Mouse (Mus musculus): ENCODE measurements at regions not wholly inside any gene's neighbourhood (a gene's known extent, or its start where the extent isn't known, plus 50 kb on each side); places are given as distances from the start of the nearest gene placed in this dataset.

DNA sequence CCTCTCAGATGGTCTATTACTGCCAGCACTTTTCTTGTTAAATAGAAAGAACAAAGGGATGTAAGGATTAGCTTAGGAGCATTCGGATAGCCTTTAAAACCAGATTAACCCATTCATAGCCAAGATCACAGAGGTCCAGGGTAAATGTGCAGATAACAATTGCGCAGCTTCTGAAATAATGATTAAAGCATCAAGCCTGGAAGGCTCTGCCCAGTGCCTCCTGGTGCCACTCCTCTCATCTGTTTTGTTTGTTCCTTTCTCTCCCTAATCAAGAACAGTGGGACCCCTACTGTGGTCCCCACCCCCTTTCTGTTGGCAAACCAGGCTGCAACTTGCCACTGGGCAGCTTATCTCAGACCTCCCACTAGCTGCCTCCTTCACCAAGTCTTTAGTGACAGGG, 131.8 kb upstream of the Egln3 start:
- DNase-seq (ENCODE audit: low spot score), result no peak
- H3K4me1 ChIP-seq (ENCODE audit: insufficient read depth, low read depth, low read length), result no peaks in the 10 kb centered on the region
- H3K9me3 ChIP-seq (replicated peaks), result peaks cover 43% of the 10 kb centered on the region
- H3K36me3 ChIP-seq (replicated peaks), result no peaks in the 10 kb centered on the region
- no peak for ATAC-seq (ENCODE audit: extremely low read depth, insufficient number of reproducible peaks, low FRiP score, poor library complexity, severe bottlenecking)
- no peak for TF ChIP-seq CTCF (IDR thresholded peaks at IDR 0.05; ENCODE audit: low read depth, low read length)
- TF ChIP-seq POLR2AphosphoS5 (IDR thresholded peaks at IDR 0.05; ENCODE audit: insufficient replicate concordance, low read depth, low read length), result no peak
- no peak for TF ChIP-seq GATA1 (IDR thresholded peaks at IDR 0.05; ENCODE audit: borderline replicate concordance, low read length)
- no peak for TF ChIP-seq GATA2 (IDR thresholded peaks at IDR 0.05; ENCODE audit: borderline replicate concordance, low read depth, low read length)
- no peak for TF ChIP-seq TAL1 (conservative IDR thresholded peaks at IDR 0.05; ENCODE audit: low read depth, low read length)
- H3K4me3 ChIP-seq (ENCODE audit: low read depth, low read length), result no peak overlapping the region
- H3K27me3 ChIP-seq (ENCODE audit: insufficient read depth, low read length), result no peaks in the 10 kb centered on the region

DNA sequence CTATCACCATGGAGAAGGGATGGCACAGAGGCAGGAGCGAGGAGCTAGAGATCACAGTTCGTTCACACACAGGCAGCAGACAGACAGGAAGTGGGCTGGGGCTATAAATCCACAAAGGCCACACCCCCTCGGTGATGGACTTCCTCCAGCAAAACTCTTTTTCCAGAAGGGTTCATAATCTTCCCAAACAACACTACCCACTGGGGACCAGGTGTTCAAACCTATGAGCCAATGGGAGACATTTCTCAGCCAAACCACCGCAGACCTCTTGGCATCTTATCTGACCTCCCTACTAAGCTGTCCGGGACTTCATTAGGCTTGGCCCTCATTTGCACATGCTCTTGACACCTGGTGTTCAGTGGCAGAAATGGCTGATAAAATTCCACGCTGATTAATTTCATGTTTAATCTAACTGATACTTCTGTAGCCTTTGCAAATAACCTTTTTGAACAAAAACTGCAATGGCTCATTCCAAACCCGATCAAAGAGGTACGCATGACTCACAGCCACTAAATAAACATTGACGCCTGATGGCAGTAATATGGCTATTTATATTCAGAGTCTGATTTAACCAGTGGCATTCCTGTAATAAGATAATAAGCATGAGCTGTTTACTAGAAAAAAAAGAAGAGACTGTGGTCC, 131.0 kb upstream of the Egln3 start:
- DNase-seq (ENCODE audit: low spot score) (no peak), ATAC-seq (ENCODE audit: extremely low read depth, insufficient number of reproducible peaks, low FRiP score, poor library complexity, severe bottlenecking) (no peak)
- Histone ChIP-seq H3K4me3 (ENCODE audit: low read depth, low read length) (no peak overlapping the region), H3K27me3 (ENCODE audit: insufficient read depth, low read length) (no peaks in the 10 kb centered on the region), H3K36me3 (replicated peaks) (no peaks in the 10 kb centered on the region), H3K9me3 (replicated peaks) (peaks cover 41% of the 10 kb centered on the region), H3K4me1 (ENCODE audit: insufficient read depth, low read depth, low read length) (no peaks in the 10 kb centered on the region)
- TF ChIP-seq TAL1 (conservative IDR thresholded peaks at IDR 0.05; ENCODE audit: low read depth, low read length), result no peak
- no peak for TF ChIP-seq CTCF (IDR thresholded peaks at IDR 0.05; ENCODE audit: low read depth, low read length)

DNA sequence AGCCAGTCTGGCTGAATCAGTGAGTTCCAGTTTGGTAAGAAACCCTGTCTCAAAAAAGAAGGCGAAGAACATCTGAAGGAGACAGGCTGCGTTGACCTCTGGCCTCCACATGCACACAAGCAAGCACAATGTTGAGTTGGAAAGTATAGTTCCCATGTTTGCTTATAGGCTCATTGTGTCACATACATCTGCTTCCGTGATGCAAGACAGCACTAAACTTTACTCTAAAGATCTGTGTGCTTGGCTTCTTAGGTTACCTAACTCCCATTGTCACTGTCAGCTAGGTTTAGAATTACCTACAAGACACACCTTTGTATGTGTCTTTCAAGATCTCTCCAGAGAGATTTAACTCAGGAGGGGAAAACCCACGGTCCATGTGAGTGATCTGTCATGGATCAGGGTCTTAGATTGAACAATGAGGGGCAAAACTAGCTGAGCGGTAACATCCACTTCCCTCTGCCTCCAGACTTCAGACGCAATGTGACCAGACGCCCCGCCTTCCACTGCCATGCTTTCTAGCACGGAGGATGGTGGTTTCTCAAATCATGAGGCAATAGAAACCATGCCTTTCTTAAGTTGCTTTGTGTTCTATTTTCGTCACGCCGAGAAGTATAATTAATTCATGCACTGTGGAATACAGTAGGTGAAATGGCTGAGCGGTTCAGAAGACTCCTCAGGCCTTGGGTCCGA, 130.1 kb upstream of the Egln3 start:
- Histone ChIP-seq H3K27me3 (ENCODE audit: insufficient read depth, low read length) (no peaks in the 10 kb centered on the region), H3K4me1 (ENCODE audit: insufficient read depth, low read depth, low read length) (no peaks in the 10 kb centered on the region), H3K4me3 (ENCODE audit: low read depth, low read length) (no peak overlapping the region), H3K9me3 (replicated peaks) (peaks cover 40% of the 10 kb centered on the region), H3K36me3 (replicated peaks) (no peaks in the 10 kb centered on the region)
- ATAC-seq (ENCODE audit: extremely low read depth, insufficient number of reproducible peaks, low FRiP score, poor library complexity, severe bottlenecking) (no peak), DNase-seq (ENCODE audit: low spot score) (no peak)
- TF ChIP-seq POLR2AphosphoS5 (IDR thresholded peaks at IDR 0.05; ENCODE audit: insufficient replicate concordance, low read depth, low read length) (no peak), TAL1 (conservative IDR thresholded peaks at IDR 0.05; ENCODE audit: low read depth, low read length) (no peak), CTCF (IDR thresholded peaks at IDR 0.05; ENCODE audit: low read depth, low read length) (no peak), GATA2 (IDR thresholded peaks at IDR 0.05; ENCODE audit: borderline replicate concordance, low read depth, low read length) (no peak), GATA1 (IDR thresholded peaks at IDR 0.05; ENCODE audit: borderline replicate concordance, low read length) (no peak)

DNA sequence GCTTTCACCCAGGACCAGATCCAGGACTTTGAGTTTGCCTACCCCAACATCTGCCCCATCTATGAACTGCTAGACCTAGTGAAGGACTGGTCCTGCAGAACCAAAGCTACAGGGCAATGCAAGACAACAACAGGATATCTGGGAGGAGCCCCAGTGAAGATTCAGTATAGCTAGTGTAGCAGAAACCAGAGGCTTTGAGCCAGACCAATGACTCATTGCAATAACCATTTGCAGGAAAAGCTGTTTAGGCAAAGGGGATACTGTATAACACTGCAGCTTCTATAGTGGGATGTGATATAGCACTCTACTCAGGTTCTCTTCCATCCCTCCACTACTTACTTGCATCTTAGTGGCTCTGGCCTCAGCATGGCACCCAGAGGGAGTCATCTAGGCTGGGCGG, 123.8 kb upstream of the Egln3 start:
- no peaks in the 10 kb centered on the region for H3K4me1 ChIP-seq (ENCODE audit: insufficient read depth, low read depth, low read length)
- no peak for ATAC-seq (ENCODE audit: extremely low read depth, insufficient number of reproducible peaks, low FRiP score, poor library complexity, severe bottlenecking)
- no peaks in the 10 kb centered on the region for H3K36me3 ChIP-seq (replicated peaks)
- no peak overlapping the region for H3K4me3 ChIP-seq (ENCODE audit: low read depth, low read length)
- no peak for DNase-seq (ENCODE audit: low spot score)
- no peaks in the 10 kb centered on the region for H3K27me3 ChIP-seq (ENCODE audit: insufficient read depth, low read length)
- no peak for TF ChIP-seq TAL1 (conservative IDR thresholded peaks at IDR 0.05; ENCODE audit: low read depth, low read length)
- no peak for TF ChIP-seq CTCF (IDR thresholded peaks at IDR 0.05; ENCODE audit: low read depth, low read length)
- TF ChIP-seq GATA1 (IDR thresholded peaks at IDR 0.05; ENCODE audit: borderline replicate concordance, low read length), result no peak
- TF ChIP-seq POLR2AphosphoS5 (IDR thresholded peaks at IDR 0.05; ENCODE audit: insufficient replicate concordance, low read depth, low read length), result no peak
- no peak for TF ChIP-seq GATA2 (IDR thresholded peaks at IDR 0.05; ENCODE audit: borderline replicate concordance, low read depth, low read length)
- peaks cover 49% of the 10 kb centered on the region for H3K9me3 ChIP-seq (replicated peaks)

DNA sequence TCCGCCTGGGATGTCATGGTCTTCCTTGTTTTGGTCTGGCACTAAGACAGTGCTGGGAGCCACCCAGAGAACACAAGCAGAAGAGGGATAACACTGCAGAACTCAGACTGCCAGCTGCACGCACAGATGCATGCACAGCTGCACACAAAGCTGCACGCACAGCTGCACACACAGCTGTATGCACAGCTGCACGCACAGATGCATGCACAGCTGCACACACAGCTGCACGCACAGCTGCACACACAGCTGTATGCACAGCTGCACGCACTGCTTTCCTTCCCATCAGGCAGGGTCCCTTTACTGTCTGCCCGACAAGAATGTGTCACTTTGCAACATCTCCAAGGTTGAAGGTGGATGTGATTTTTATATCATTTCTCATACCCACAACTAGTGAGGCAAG, 122.9 kb upstream of the Egln3 start:
- TF ChIP-seq GATA2 (IDR thresholded peaks at IDR 0.05; ENCODE audit: borderline replicate concordance, low read depth, low read length), result no peak
- no peak for TF ChIP-seq POLR2AphosphoS5 (IDR thresholded peaks at IDR 0.05; ENCODE audit: insufficient replicate concordance, low read depth, low read length)
- no peak for TF ChIP-seq TAL1 (conservative IDR thresholded peaks at IDR 0.05; ENCODE audit: low read depth, low read length)
- TF ChIP-seq GATA1 (IDR thresholded peaks at IDR 0.05; ENCODE audit: borderline replicate concordance, low read length), result no peak
- no peak for TF ChIP-seq CTCF (IDR thresholded peaks at IDR 0.05; ENCODE audit: low read depth, low read length)
- H3K27me3 ChIP-seq (ENCODE audit: insufficient read depth, low read length), result no peaks in the 10 kb centered on the region
- no peak for DNase-seq (ENCODE audit: low spot score)

DNA sequence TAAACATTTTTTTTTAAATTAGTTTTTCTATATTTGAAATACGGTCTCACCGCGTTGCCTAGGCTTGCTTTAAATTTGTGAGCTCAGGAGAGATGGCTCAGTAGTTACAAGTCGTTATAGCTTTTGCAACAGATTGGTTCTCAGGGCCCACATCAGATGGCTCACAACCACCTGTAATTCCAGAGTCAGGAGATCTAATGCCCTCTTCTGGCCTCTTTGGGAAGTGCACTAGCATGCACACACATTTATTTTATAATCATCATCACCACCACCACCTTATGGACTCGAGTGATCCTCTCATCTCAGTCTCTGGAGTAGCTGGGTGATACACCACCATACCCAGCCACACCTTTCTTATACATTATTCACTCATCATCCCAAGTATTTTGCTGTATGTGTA, 116.9 kb upstream of the Egln3 start:
- DNase-seq (ENCODE audit: low spot score), result no peak
- no peaks in the 10 kb centered on the region for H3K27me3 ChIP-seq (ENCODE audit: insufficient read depth, low read length)
- H3K4me3 ChIP-seq (ENCODE audit: low read depth, low read length), result no peak overlapping the region
- TF ChIP-seq GATA1 (IDR thresholded peaks at IDR 0.05; ENCODE audit: borderline replicate concordance, low read length) (no peak), POLR2AphosphoS5 (IDR thresholded peaks at IDR 0.05; ENCODE audit: insufficient replicate concordance, low read depth, low read length) (no peak), GATA2 (IDR thresholded peaks at IDR 0.05; ENCODE audit: borderline replicate concordance, low read depth, low read length) (no peak), CTCF (IDR thresholded peaks at IDR 0.05; ENCODE audit: low read depth, low read length) (no peak), TAL1 (conservative IDR thresholded peaks at IDR 0.05; ENCODE audit: low read depth, low read length) (no peak)
- no peaks in the 10 kb centered on the region for H3K36me3 ChIP-seq (replicated peaks)
- no peak for ATAC-seq (ENCODE audit: extremely low read depth, insufficient number of reproducible peaks, low FRiP score, poor library complexity, severe bottlenecking)
- H3K9me3 ChIP-seq (replicated peaks), result peaks cover 62% of the 10 kb centered on the region
- no peaks in the 10 kb centered on the region for H3K4me1 ChIP-seq (ENCODE audit: insufficient read depth, low read depth, low read length)

More for the DNA sequence above, 122.9 kb upstream of the Egln3 start:
- H3K9me3 ChIP-seq (replicated peaks), result peaks cover 42% of the 10 kb centered on the region
- no peaks in the 10 kb centered on the region for H3K36me3 ChIP-seq (replicated peaks)
- peak overlapping the region; percentile 47 for H3K4me3 ChIP-seq (ENCODE audit: low read depth, low read length)
- no peak for ATAC-seq (ENCODE audit: extremely low read depth, insufficient number of reproducible peaks, low FRiP score, poor library complexity, severe bottlenecking)
- H3K4me1 ChIP-seq (ENCODE audit: insufficient read depth, low read depth, low read length), result no peaks in the 10 kb centered on the region

Measured in G1E (cell line).